Mouse (Mus musculus): ENCODE data around the gene Cfl2. TPM values are rescaled to one million over a fixed set of nuclear protein-coding genes. Genes with fewer than 3 reads are reported as not detected.
A peak's percentile ranks its signal among the peaks of the same experiment; 100 is the strongest.
"Not testable (repeated sequence)": the region's sequence is repeated elsewhere in the genome, so short reads cannot be mapped to it uniquely, and the experiment has no call there.

Gene Cfl2
- polyA plus RNA-seq (2014; fragmentation: Nextera tagmentation; extraction: Ambion mirVana) = 314 and 361 TPM in 2 replicates

DNA sequence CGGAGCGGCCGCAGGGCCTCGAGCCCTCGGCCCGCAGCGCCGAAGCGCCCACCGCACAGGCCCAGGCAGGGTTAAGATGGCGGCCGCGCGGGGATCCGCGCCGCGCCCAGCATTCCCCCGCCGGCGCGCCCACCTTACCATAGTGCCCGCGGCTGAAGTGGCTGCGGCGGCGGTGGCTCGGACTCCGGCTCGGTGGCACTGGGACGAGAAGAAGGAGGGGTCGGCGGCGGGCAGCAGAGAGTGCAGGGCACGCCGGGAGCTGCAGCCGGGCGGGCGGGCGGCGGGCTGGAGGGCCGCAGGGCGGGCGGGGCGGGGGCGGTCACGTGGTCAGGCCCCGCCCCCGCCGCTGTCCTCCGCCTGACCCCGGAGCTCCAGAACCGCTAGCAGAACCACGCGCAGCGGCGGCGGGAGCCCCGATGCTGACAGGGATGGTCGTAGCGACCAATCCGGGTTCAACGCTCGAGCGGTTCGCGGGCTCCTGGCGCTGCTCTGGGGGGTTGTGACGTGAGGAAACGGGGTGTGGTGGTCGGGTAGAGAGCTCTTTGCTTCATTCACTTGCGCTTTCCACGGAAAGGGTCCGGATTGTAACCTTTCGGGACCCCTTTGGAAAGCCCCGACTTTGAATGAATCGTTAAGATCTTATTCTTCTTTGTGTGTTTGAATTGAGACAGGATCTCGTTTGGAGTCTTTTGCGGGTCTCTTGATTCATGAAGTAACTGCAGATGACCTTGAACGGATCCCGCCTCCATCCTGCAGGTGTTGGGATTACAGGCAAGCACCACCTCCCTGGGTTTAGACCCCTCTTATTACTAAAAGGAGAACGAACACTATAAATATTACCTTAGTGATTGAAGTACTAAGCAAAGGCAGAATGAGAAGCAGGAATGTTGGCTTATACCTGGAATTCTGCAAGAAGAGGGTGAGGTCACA lies at the start of gene Cfl2:
Cfl2 (minus strand) TSS at position 272 of the 930 bp plus-strand sequence.
- Histone ChIP-seq H3K4me3 (ENCODE audit: low read depth, low read length) (peak within 1 kb of the TSS; percentile 98), H3K27ac (replicated peaks; ENCODE audit: low read depth, low read length) (peak within 1 kb of the TSS; percentile 99), H3K27me3 (replicated peaks; ENCODE audit: control insufficient read depth, insufficient read depth, low read length) (no peaks in the 10 kb centered on the region), H3K9me3 (ENCODE audit: control insufficient read depth, low read length) (no peaks in the 10 kb centered on the region), H3K4me1 (ENCODE audit: control insufficient read depth, insufficient read depth, low read length) (peaks cover 15% of the 10 kb centered on the region), H3K36me3 (ENCODE audit: control insufficient read depth, insufficient read depth, low read length) (peaks cover 25% of the 10 kb centered on the region), H3K9ac (ENCODE audit: low read depth, low read length) (peak within 1 kb of the TSS; percentile 98), H3K4me2 (ENCODE audit: low read depth, low read length) (peak within 1 kb of the TSS; percentile 78)
- WGBS = under 1% methylated on average over 24 of the region's 82 CpGs
- peak; percentile 94 for ATAC-seq (ENCODE audit: low read depth)
- DNase-seq (ENCODE audit: low spot score) = peak; percentile 89

DNA sequence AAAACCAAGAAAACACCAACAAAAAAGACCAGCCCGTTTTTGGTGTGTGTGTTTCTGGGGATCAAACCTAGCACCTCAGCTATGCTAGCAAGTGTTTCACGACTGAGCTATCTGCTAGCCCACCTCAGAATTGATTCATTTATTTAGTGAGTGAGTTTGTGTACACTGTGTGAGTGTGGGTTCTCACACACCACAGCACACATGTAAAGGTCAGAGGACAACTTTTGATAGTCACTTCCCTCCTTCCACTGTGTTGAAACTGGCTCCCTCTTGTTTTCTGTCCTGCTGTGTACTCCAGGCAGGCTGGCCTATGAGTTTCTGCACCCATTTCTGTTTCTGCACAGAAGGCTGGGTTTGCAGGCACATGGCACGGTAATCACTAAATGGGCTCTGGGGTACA lies 47.7 kb upstream of the Cfl2 start:
- no peak overlapping the region for H3K4me2 ChIP-seq (ENCODE audit: low read depth, low read length)
- H3K27ac ChIP-seq (replicated peaks; ENCODE audit: low read depth, low read length) = no peak overlapping the region
- H3K27me3 ChIP-seq (replicated peaks; ENCODE audit: control insufficient read depth, insufficient read depth, low read length) = no peaks in the 10 kb centered on the region
- 81% methylated on average over 3 of the region's 3 CpGs for WGBS
- peaks cover 72% of the 10 kb centered on the region for H3K36me3 ChIP-seq (ENCODE audit: control insufficient read depth, insufficient read depth, low read length)
- no peak for DNase-seq (ENCODE audit: low spot score)
- H3K9me3 ChIP-seq (ENCODE audit: control insufficient read depth, low read length) = 0 out of 2 replicates have a peak, but pooled peaks cover 4% of the 10 kb centered on the region
- H3K4me3 ChIP-seq (ENCODE audit: low read depth, low read length) = no peak overlapping the region
- ATAC-seq (ENCODE audit: low read depth) = no peak
- no peak overlapping the region for H3K9ac ChIP-seq (ENCODE audit: low read depth, low read length)
- no peaks in the 10 kb centered on the region for H3K4me1 ChIP-seq (ENCODE audit: control insufficient read depth, insufficient read depth, low read length)

DNA sequence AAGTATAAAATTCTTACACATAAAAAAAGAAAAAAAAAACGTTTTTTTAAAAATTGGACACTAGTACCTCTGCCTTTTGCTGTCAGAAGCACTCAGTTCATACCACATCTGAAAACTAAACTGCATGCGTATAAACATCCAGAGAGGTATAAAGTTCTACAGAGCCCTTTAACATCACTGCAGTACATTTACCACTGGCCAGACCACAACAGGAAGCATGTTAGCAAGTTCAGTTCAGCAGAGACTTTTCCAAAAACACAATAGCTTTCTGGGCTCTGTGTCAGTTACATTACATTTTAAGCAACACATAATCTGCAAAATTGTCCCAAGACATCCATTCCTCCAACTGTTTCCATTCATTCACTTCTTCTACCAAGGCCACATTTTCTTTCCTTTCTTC lies 29.9 kb upstream of the Cfl2 start:
- not testable (repeated sequence) for H3K27ac ChIP-seq (replicated peaks; ENCODE audit: low read depth, low read length); H3K9ac ChIP-seq (ENCODE audit: low read depth, low read length); H3K27me3 ChIP-seq (replicated peaks; ENCODE audit: control insufficient read depth, insufficient read depth, low read length); DNase-seq (ENCODE audit: low spot score); H3K4me2 ChIP-seq (ENCODE audit: low read depth, low read length); H3K4me3 ChIP-seq (ENCODE audit: low read depth, low read length); H3K4me1 ChIP-seq (ENCODE audit: control insufficient read depth, insufficient read depth, low read length); H3K9me3 ChIP-seq (ENCODE audit: control insufficient read depth, low read length); ATAC-seq (ENCODE audit: low read depth)
- H3K36me3 ChIP-seq (ENCODE audit: control insufficient read depth, insufficient read depth, low read length) = peaks cover 29% of the 10 kb centered on the region; the same call in 1 of the 2 replicates
- WGBS = 31% methylated on average over 1 of the region's 2 CpGs

DNA sequence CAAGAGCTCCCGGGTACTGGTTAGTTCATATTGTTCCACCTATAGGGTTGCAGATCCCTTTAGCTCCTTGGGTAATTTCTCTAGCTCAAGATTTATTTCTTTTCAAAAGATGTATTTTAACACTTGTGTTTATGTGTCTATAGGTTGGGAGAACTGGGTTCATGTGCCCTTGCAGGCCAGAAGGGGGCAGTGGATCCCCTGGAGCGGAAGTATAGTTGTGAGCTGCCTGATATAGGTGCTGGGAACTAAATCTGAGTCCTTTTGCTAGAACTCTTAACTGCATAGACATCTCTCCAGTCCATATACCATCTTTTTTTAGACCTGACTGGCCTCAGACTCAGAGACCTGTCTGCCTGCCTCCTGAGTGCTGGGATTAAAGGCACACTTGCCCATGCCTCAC lies 27.7 kb upstream of the Cfl2 start:
- 0 out of 2 replicates have a peak, but pooled peaks cover 13% of the 10 kb centered on the region for H3K36me3 ChIP-seq (ENCODE audit: control insufficient read depth, insufficient read depth, low read length)
- ATAC-seq (ENCODE audit: low read depth) = no peak
- H3K4me2 ChIP-seq (ENCODE audit: low read depth, low read length) = no peak overlapping the region
- WGBS = 91% methylated on average over 2 of the region's 2 CpGs
- H3K9me3 ChIP-seq (ENCODE audit: control insufficient read depth, low read length) = no peaks in the 10 kb centered on the region
- no peak for DNase-seq (ENCODE audit: low spot score)
- H3K27me3 ChIP-seq (replicated peaks; ENCODE audit: control insufficient read depth, insufficient read depth, low read length) = no peaks in the 10 kb centered on the region
- H3K9ac ChIP-seq (ENCODE audit: low read depth, low read length) = no peak overlapping the region
- H3K4me3 ChIP-seq (ENCODE audit: low read depth, low read length) = no peak overlapping the region
- H3K4me1 ChIP-seq (ENCODE audit: control insufficient read depth, insufficient read depth, low read length) = no peaks in the 10 kb centered on the region
- no peak overlapping the region for H3K27ac ChIP-seq (replicated peaks; ENCODE audit: low read depth, low read length)

DNA sequence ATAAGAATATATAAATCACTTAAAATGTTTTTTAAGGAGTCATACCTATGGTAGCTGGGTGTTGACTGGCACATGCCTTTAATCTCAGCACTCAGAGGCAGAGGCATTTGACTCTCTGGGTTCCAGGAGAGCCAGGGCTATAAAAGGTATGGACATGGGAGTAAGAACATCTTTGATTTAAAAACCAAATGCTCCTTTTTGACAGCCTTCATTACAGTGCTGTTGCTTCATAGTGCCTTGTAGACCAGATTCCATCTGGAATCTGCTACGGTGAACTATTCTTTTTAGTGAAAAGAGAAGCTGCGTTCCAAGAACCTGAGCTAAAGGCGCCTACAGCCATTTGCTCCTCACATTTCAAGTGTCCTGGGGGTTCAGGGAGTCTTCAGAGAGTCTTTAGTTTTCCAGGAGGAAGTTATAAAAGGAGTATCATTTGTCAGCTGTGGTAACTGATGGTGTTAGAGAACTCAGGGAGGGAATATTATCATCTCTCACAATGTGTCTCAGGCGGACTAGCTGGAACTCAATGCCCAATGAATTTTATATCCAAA lies 25.0 kb upstream of the Cfl2 start:
- H3K4me1 ChIP-seq (ENCODE audit: control insufficient read depth, insufficient read depth, low read length) = no peaks in the 10 kb centered on the region
- no peak overlapping the region for H3K4me3 ChIP-seq (ENCODE audit: low read depth, low read length)
- no peaks in the 10 kb centered on the region for H3K9me3 ChIP-seq (ENCODE audit: control insufficient read depth, low read length)
- ATAC-seq (ENCODE audit: low read depth) (no peak), DNase-seq (ENCODE audit: low spot score) (peak; percentile 20)
- no peak overlapping the region for H3K27ac ChIP-seq (replicated peaks; ENCODE audit: low read depth, low read length)
- no peak overlapping the region for H3K4me2 ChIP-seq (ENCODE audit: low read depth, low read length)
- WGBS = 61% methylated on average over 4 of the region's 4 CpGs
- 0 out of 2 replicates have a peak, but pooled peaks cover 10% of the 10 kb centered on the region for H3K36me3 ChIP-seq (ENCODE audit: control insufficient read depth, insufficient read depth, low read length)
- H3K27me3 ChIP-seq (replicated peaks; ENCODE audit: control insufficient read depth, insufficient read depth, low read length) = no peaks in the 10 kb centered on the region
- no peak overlapping the region for H3K9ac ChIP-seq (ENCODE audit: low read depth, low read length)

DNA sequence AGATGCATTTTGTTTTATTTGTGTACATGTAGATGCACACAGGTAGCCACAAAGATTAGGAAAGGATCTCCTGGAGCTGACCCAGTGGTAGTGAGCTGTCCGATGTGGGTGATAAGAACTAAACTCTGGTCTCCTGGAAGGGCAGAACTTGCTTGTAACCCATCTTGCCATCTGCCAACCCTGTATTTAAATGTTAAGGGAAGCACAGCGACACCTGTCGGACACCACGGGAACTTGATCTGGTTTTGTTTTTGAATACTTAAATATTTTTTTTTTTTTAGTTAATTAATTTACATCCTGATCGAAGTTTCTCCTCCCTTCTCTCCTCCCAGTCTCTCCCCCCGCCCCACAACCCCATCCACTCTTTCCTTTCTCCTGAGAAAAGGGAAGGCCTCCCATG lies 17.0 kb upstream of the Cfl2 start:
- no peak overlapping the region for H3K4me2 ChIP-seq (ENCODE audit: low read depth, low read length)
- no peaks in the 10 kb centered on the region for H3K36me3 ChIP-seq (ENCODE audit: control insufficient read depth, insufficient read depth, low read length)
- H3K4me1 ChIP-seq (ENCODE audit: control insufficient read depth, insufficient read depth, low read length) = no peaks in the 10 kb centered on the region
- no peak overlapping the region for H3K27ac ChIP-seq (replicated peaks; ENCODE audit: low read depth, low read length)
- no peaks in the 10 kb centered on the region for H3K27me3 ChIP-seq (replicated peaks; ENCODE audit: control insufficient read depth, insufficient read depth, low read length)
- no peak for ATAC-seq (ENCODE audit: low read depth)
- peak; percentile 79 for DNase-seq (ENCODE audit: low spot score)
- H3K9me3 ChIP-seq (ENCODE audit: control insufficient read depth, low read length) = no peaks in the 10 kb centered on the region
- H3K9ac ChIP-seq (ENCODE audit: low read depth, low read length) = no peak overlapping the region
- H3K4me3 ChIP-seq (ENCODE audit: low read depth, low read length) = no peak overlapping the region
- WGBS = 16% methylated on average over 6 of the region's 6 CpGs

DNA sequence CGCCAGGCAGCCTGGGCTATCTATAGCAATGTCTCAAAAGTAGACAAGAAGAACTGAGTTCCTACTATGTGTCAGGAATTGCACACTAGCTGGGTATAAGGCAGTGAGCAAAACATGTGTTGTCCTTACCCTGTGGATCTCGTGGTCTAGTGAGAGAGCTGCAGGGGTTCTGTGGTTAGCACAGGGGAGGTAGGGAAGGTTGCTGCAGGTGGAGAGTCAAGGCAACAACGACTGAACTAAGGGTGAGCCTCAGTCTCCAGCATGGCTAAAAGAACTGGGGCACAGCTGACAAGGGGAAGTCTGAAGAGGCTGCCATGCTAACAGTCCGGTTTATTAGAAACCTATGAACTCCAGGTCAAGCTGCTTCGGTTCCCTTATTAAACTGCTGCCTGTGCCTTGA lies 16.5 kb upstream of the Cfl2 start:
- ATAC-seq (ENCODE audit: low read depth) = no peak

DNA sequence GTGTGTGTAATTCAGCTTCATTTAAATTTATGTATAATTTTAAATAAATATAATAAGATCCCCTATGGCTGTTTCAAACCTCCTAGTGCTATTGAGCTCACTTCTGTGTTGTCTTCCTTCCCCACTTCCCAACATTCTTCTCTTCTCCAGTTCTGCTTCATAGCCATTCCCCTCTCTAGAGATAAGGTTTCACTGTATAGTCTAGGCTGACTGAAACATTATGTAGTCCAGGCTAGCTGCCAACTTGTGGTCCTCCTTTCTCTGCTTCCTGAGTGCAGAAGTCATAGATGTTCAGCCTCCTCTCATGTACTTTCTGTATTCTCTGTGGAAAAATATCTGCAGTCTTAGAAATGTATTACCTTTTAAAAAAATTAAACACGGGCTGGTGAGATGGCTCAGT lies 15.2 kb upstream of the Cfl2 start:
- no peaks in the 10 kb centered on the region for H3K27me3 ChIP-seq (replicated peaks; ENCODE audit: control insufficient read depth, insufficient read depth, low read length)
- no peak overlapping the region for H3K4me3 ChIP-seq (ENCODE audit: low read depth, low read length)
- 80% methylated on average over 1 of the region's 1 CpGs for WGBS
- H3K4me2 ChIP-seq (ENCODE audit: low read depth, low read length) = no peak overlapping the region
- peak; percentile 44; the same call in 1 of the 2 replicates for ATAC-seq (ENCODE audit: low read depth)
- no peaks in the 10 kb centered on the region for H3K9me3 ChIP-seq (ENCODE audit: control insufficient read depth, low read length)
- H3K4me1 ChIP-seq (ENCODE audit: control insufficient read depth, insufficient read depth, low read length) = no peaks in the 10 kb centered on the region
- H3K9ac ChIP-seq (ENCODE audit: low read depth, low read length) = no peak overlapping the region
- H3K36me3 ChIP-seq (ENCODE audit: control insufficient read depth, insufficient read depth, low read length) = no peaks in the 10 kb centered on the region
- peak; percentile 35 for DNase-seq (ENCODE audit: low spot score)
- H3K27ac ChIP-seq (replicated peaks; ENCODE audit: low read depth, low read length) = no peak overlapping the region

More for the DNA sequence above, 16.5 kb upstream of the Cfl2 start:
- H3K27ac ChIP-seq (replicated peaks; ENCODE audit: low read depth, low read length) = no peak overlapping the region
- H3K4me1 ChIP-seq (ENCODE audit: control insufficient read depth, insufficient read depth, low read length) = no peaks in the 10 kb centered on the region
- no peak overlapping the region for H3K4me2 ChIP-seq (ENCODE audit: low read depth, low read length)
- no peak overlapping the region for H3K9ac ChIP-seq (ENCODE audit: low read depth, low read length)
- no peaks in the 10 kb centered on the region for H3K27me3 ChIP-seq (replicated peaks; ENCODE audit: control insufficient read depth, insufficient read depth, low read length)
- H3K4me3 ChIP-seq (ENCODE audit: low read depth, low read length) = no peak overlapping the region
- no peak for DNase-seq (ENCODE audit: low spot score)
- WGBS = 71% methylated on average over 5 of the region's 5 CpGs
- H3K9me3 ChIP-seq (ENCODE audit: control insufficient read depth, low read length) = no peaks in the 10 kb centered on the region
- H3K36me3 ChIP-seq (ENCODE audit: control insufficient read depth, insufficient read depth, low read length) = no peaks in the 10 kb centered on the region
